Mouse (Mus musculus): ENCODE results near the gene Psph.
"Not testable (repeated sequence)": the region's sequence is repeated elsewhere in the genome, so short reads cannot be mapped to it uniquely, and the experiment has no call there.

Gene Psph

DNA sequence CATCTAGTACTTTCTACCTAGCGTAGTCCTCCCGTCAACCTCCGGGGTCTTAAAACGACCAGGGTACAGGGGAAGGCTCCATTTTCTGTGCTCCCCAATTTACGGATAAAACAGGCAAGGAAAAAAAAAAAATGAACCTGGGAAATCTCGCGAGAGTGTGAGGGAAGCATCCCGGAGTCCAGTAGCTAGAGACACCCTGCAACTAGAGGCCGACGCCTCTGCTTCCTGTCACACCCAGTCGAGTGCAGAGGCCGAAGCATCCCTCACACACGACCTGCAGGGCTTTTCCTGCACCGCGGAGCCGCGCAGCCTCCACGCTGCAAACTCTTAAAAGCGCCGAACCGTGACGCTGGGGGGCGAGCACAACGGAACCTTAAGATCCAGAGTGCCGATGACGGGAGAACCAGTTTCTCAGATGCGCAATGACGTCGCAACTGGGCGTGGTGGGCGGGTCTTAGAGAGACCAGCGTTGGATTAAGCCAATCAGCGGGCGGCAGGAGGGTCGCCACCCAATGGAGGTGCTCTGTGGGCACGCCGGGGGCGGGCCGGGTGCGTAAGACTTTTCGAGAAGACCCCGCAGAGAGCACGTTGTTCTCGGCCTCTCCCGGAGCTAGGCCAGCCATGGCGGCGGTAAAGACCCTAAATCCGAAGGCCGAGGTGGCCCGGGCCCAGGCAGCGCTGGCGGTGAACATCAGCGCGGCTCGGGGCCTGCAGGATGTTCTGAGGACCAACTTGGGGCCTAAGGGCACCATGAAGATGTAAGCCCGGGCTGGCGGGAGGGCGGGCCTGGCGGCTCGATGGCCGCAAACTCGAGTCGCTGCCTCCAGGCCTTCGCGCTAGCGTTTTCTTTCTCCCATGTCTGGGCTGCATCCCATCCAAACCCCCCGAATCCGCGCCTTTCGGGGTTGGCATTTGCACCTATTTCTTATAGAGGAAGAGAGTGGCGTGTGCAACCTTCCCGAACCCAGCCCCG lies at the start of gene Psph:
Psph (minus strand) TSS at position 632 of the 973 bp plus-strand sequence.
- in situ Hi-C loops (cut with MboI; ENCODE audit: low pct_unique_long_range_greater_than_20kb in 1 of 2, low sequenced_read_pairs in 2 of 2, unreplicated experiment in 1 of 2), result no loop called here

DNA sequence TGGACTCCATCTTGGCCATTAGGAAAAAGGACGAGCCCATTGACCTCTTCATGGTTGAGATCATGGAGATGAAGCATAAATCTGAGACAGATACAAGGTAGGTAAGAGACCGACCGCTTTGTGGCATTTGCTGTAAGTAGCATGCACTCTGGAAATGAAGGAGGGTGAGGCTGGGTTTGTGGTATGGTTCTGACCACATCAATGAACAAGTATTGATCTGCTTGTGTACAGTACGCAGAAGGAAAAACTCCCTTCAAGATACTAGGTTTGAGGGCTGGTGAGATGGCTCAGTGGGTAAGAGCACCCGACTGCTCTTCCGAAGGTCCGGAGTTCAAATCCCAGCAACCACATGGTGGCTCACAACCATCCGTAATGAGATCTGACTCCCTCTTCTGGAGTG lies 3.3 kb upstream of the Psph start:
- in situ Hi-C loops (cut with MboI; ENCODE audit: low pct_unique_long_range_greater_than_20kb in 1 of 2, low sequenced_read_pairs in 2 of 2, unreplicated experiment in 1 of 2), result not testable (repeated sequence)

DNA sequence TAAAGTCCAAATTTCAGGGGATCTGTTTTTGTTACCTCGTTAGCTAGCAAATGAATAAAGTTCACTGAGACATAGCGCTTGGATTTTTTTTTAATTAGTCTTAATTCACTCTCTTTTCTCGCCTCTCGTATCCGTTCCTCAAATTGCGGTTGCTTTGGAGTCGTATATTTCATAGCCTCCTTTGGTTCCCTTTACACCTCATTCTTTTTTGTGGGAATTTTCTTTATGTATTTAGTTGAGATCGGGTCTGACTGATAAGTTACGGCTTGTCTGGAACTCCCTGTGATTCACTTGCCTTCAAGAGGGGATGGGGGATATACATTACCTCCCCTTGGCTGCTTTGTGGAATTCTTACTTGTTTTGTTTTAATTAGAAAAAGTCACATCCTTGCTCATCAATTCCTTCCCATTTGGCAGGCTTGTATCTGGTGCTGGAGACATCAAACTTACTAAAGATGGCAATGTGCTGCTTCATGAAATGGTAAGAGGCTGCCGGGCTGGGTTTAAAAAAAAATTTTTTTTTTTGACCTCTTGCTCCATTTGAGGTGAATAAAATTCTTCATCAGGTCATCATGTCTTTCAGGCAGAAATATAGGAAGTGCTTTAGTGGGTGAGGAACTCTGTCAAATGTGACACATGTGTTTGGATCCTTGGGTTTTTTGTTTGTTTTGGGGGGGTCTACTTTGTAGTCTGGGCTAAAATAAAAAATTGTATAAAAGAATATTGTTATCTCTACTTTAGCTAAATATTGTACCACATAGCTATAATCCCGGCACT lies 757 bp upstream of the Psph start:
- in situ Hi-C loops (cut with MboI; ENCODE audit: low pct_unique_long_range_greater_than_20kb in 1 of 2, low sequenced_read_pairs in 2 of 2, unreplicated experiment in 1 of 2), result no loop called here

DNA sequence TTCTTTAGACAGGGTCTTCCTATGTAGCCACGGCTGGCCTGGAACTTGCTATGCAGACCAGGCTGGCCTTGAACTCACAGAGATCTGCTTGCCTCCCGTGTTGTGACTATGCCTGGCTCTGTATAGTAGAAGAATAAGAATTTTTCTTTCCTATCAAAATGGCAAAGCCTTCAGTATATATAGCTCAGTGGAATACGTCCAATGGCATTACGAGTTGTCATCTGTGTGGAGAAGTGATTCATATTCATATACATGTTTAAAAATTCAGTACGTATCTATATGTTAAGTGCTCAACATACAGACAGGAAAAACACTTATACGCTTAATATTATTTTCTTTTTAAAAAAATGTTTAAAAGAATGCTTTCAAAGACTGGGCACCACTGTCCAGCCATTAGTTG lies 1.1 kb downstream of the Psph start:
- in situ Hi-C loops (cut with MboI; ENCODE audit: low pct_unique_long_range_greater_than_20kb in 1 of 2, low sequenced_read_pairs in 2 of 2, unreplicated experiment in 1 of 2), result no loop called here

GRCm38 (mm10) chr5:129785235-129785870 lies 1.9 kb downstream of the Psph start:
- in situ Hi-C loops (cut with MboI; ENCODE audit: low pct_unique_long_range_greater_than_20kb in 1 of 2, low sequenced_read_pairs in 2 of 2, unreplicated experiment in 1 of 2), result no loop called here

GRCm38 (mm10) chr5:129782211-129782610 lies 5.0 kb downstream of the Psph start:
- in situ Hi-C loops (cut with MboI; ENCODE audit: low pct_unique_long_range_greater_than_20kb in 1 of 2, low sequenced_read_pairs in 2 of 2, unreplicated experiment in 1 of 2), result no loop called here

GRCm38 (mm10) chr5:129780131-129780530 lies 7.1 kb downstream of the Psph start:
- in situ Hi-C loops (cut with MboI; ENCODE audit: low pct_unique_long_range_greater_than_20kb in 1 of 2, low sequenced_read_pairs in 2 of 2, unreplicated experiment in 1 of 2), result no loop called here

GRCm38 (mm10) chr5:129778996-129779716 lies 8.1 kb downstream of the Psph start:
- in situ Hi-C loops (cut with MboI; ENCODE audit: low pct_unique_long_range_greater_than_20kb in 1 of 2, low sequenced_read_pairs in 2 of 2, unreplicated experiment in 1 of 2), result no loop called here

- in situ Hi-C loops (cut with MboI; ENCODE audit: low pct_unique_long_range_greater_than_20kb in 1 of 2, low sequenced_read_pairs in 2 of 2, unreplicated experiment in 1 of 2), result no loop called here
Measured at GRCm38 (mm10) chr5:129778348-129778995, 8.8 kb downstream of the Psph start.

- in situ Hi-C loops (cut with MboI; ENCODE audit: low pct_unique_long_range_greater_than_20kb in 1 of 2, low sequenced_read_pairs in 2 of 2, unreplicated experiment in 1 of 2), result no loop called here
Measured at GRCm38 (mm10) chr5:129774661-129775060, 12.6 kb downstream of the Psph start.

GRCm38 (mm10) chr5:129773330-129773729 lies 13.9 kb downstream of the Psph start:
- in situ Hi-C loops (cut with MboI; ENCODE audit: low pct_unique_long_range_greater_than_20kb in 1 of 2, low sequenced_read_pairs in 2 of 2, unreplicated experiment in 1 of 2), result not testable (repeated sequence)

DNA sequence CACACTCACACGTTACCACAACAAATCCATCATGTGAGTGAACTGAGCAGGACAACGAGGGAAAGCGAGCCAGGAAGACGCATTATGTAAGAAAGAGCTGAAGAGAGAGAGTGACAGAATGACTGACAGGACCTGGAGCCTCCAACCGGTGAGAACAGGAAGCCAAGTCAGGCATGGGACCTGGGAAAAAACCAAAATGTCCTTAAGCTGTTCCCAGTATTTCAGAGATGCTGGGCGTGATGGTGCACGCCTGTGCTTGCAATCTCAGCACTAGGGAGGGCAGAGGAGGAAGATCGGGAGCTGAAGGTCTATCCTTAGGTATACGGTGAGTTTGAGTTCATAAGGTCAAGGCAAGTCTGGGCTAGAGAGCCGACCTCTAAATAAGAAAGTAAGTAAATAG lies 14.8 kb downstream of the Psph start:
- in situ Hi-C loops (cut with MboI; ENCODE audit: low pct_unique_long_range_greater_than_20kb in 1 of 2, low sequenced_read_pairs in 2 of 2, unreplicated experiment in 1 of 2), result no loop called here

- in situ Hi-C loops (cut with MboI; ENCODE audit: low pct_unique_long_range_greater_than_20kb in 1 of 2, low sequenced_read_pairs in 2 of 2, unreplicated experiment in 1 of 2), result no loop called here
Measured at GRCm38 (mm10) chr5:129770443-129771355, 16.6 kb downstream of the Psph start.

- in situ Hi-C loops (cut with MboI; ENCODE audit: low pct_unique_long_range_greater_than_20kb in 1 of 2, low sequenced_read_pairs in 2 of 2, unreplicated experiment in 1 of 2), result no loop called here
Measured at GRCm38 (mm10) chr5:129761865-129762540, 25.2 kb downstream of the Psph start.

DNA sequence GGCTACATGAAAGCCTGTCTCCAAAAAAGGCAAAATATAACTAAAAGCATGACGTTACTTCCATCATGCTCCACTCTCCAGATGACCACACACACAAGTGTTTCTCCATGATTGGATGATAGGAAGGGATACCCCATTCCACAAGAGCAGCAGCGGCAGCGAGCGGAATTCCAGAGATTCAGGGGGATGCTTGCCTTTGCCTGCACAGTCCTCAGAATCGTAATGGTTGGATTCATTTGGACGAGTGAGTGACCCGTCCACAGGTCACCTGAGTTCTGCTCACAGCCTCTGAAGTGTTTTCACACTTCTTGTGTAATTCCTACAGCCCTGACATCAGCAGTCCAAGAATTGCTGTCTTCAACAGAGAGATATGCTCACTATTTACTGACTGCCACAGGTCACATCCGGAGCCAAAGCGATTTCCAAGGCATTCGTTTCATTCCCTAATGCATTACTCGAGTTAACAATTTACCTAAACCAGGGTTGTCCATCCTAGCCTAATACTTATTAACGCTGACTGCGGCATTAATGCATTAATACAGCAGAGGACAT lies 27.2 kb downstream of the Psph start:
- in situ Hi-C loops (cut with MboI; ENCODE audit: low pct_unique_long_range_greater_than_20kb in 1 of 2, low sequenced_read_pairs in 2 of 2, unreplicated experiment in 1 of 2), result no loop called here

- in situ Hi-C loops (cut with MboI; ENCODE audit: low pct_unique_long_range_greater_than_20kb in 1 of 2, low sequenced_read_pairs in 2 of 2, unreplicated experiment in 1 of 2), result no loop called here
Measured at GRCm38 (mm10) chr5:129756886-129757285, 30.4 kb downstream of the Psph start.
